Mouse (Mus musculus) spleen, adult 2 months (tissue): ENCODE results near the gene Rab3b.

Experiments
- CTCF ChIP-seq: fragments of 200-500 bp; IDR thresholded peaks from 2 replicates; pipeline ENCODE4 v1.5.1; 2011; ENCODE audit warnings: mild to moderate bottlenecking, inconsistent platforms; ENCODE audit not compliant: insufficient read depth, insufficient read length, insufficient replicate concordance; ENCODE audit errors: extremely low read depth
- POLR2A ChIP-seq: fragments of 200-500 bp; IDR thresholded peaks from 2 replicates; pipeline ENCODE4 v1.6.1; 2011; ENCODE audit warnings: low read depth, low read length, inconsistent platforms

GRCm38 (mm10) chr4:108960619-108961460, 82.0 kb downstream of the Rab3b start:
- TF ChIP-seq POLR2A, result no peak
- TF ChIP-seq CTCF, result no peak
